Mouse (Mus musculus) stomach, postnatal 0 days (tissue): ENCODE data around the gene Tmem91.

ENCODE experiments used
- CTCF ChIP-seq: IDR thresholded peaks from 2 replicates; pipeline ENCODE4 v1.5.1; 2016; ENCODE audit warnings: antibody characterized with exemption, low read depth, mild to moderate bottlenecking, moderate library complexity
- EP300 ChIP-seq: optimal IDR thresholded peaks from 2 replicates; pipeline ENCODE3; 2016; ENCODE audit warnings: antibody characterized with exemption

DNA sequence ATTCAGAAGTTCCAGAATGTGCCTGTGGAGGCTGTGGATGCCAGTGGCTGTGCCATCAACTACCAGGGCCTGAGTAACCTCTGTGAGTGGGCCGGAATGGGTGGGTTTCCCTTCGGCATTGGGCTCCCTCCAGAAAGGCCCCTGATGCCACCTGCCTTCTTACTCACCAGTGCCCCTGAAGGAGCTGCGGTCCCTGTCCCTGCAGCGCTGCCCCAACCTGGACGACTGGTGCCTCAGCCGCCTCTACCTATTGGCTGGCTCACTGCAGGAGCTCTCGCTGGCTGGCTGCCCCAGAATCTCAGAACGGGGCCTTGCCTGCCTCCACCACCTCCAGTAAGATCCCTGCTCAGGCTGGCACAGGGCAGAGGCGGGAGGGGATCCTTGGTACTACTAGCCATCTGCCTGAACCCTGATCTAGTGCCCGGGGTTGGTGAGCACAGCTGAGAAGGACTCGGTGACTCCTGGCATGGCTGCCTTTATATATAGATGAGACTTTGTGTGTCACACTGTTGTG lies 51.1 kb downstream of the Tmem91 start:
- TF ChIP-seq CTCF = no peak
- TF ChIP-seq EP300 = no peak
